ENCODE assay signal across 9 mouse cellular contexts in the genomic region with DNA sequence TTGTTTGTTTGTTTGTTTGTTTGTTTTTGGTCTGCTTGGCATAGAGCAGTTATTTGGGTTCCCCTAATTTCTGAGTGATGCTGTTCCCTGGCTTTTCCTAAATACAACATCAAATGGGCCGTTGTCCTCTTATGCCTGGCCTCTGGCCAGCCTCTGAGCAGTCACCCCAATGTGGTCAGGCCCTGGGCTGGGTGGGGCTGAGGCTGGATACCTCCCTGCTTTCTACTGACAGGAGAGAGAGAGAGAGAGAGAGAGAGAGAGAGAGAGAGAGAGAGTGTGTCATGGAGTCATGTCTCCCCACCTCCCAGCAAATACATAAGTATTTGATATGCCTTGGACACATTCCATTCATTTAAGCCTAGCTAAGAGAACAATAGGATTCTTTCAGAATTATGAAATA. TPM values are rescaled to one million over a fixed set of nuclear protein-coding genes. Genes with fewer than 3 reads are reported as not detected.
DNase-seq lines count a peak whose midpoint lies in the region; ATAC-seq and TF ChIP-seq lines count a peak whose summit lies in the region.
"Had no signal": no experiment of that assay in that cellular context is flagged by ENCODE, and none has a peak within 500 bp of the region (broad histone marks: within the 10 kb centered on the region; RNA-seq: fewer than 3 reads in every experiment).

No protein-coding gene starts in this region.

- H3K4me1 ChIP-seq in kidney, embryonic 14.5 days (ENCODE audit: control insufficient read depth, insufficient read depth, low read length): peaks cover 12% of the 10 kb centered on the region
- peaks cover 13% of the 10 kb centered on the region; the same call in 1 of the 2 replicates for H3K4me1 ChIP-seq in heart, postnatal 0 days (ENCODE audit: control insufficient read depth, insufficient read depth)
- H3K4me1 ChIP-seq in midbrain, postnatal 0 days (ENCODE audit: insufficient read depth, low read length): peaks cover 7% of the 10 kb centered on the region; the same call in 1 of the 2 replicates

- peak overlapping the region; percentile 55; the same call in 1 of the 2 replicates for H3K27ac ChIP-seq in kidney, embryonic 14.5 days (ENCODE audit: low read depth, low read length)
- H3K27ac ChIP-seq in heart, postnatal 0 days (ENCODE audit: low read depth): peak overlapping the region; percentile 91
- H3K27ac ChIP-seq in midbrain, postnatal 0 days (ENCODE audit: low read depth, low read length): no peak overlapping the region
- H3K27ac ChIP-seq in layer of hippocampus, adult 2 months: no peak overlapping the region

- TF ChIP-seq CTCF in heart, postnatal 0 days (IDR thresholded peaks at IDR 0.05; ENCODE audit: low read depth): no peak
- no peak for TF ChIP-seq CTCF in midbrain, postnatal 0 days (IDR thresholded peaks at IDR 0.05)
- no peak for TF ChIP-seq CTCF in layer of hippocampus, adult 2 months (conservative IDR thresholded peaks at IDR 0.05)

- no peak for DNase-seq in kidney, postnatal 25 days
- DNase-seq in Muller cell, postnatal 12 days (ENCODE audit: inconsistent ontology term): peak; percentile 91
- DNase-seq in heart, postnatal 0 days (ENCODE audit: low spot score): no peak
- DNase-seq in midbrain, postnatal 0 days (ENCODE audit: low spot score): no peak
- no peak for DNase-seq in right cerebral cortex, postnatal 25 days
- DNase-seq in layer of hippocampus, adult 2 months (ENCODE audit: low spot score in 2 of 2): no peak
- DNase-seq in urinary bladder, postnatal 25 days (ENCODE audit: low spot score): no peak

- no peak for ATAC-seq in kidney, embryonic 14.5 days (ENCODE audit: low FRiP score, low TSS enrichment)
- ATAC-seq in heart, postnatal 0 days (ENCODE audit: insufficient read depth, low read depth): no peak
- ATAC-seq in midbrain, postnatal 0 days (ENCODE audit: low FRiP score): no peak
- ATAC-seq: activated CD4-positive, CD25-positive, alpha-beta regulatory T cell, adult 4 months had no signal

- no peaks in the 10 kb centered on the region for H3K9me3 ChIP-seq in kidney, embryonic 14.5 days (ENCODE audit: control insufficient read depth, low read length)
- H3K9me3 ChIP-seq in heart, postnatal 0 days (replicated peaks; ENCODE audit: control insufficient read depth, low read length): no peaks in the 10 kb centered on the region
- H3K9me3 ChIP-seq in midbrain, postnatal 0 days (ENCODE audit: low read length): no peaks in the 10 kb centered on the region

- peak overlapping the region; percentile 79; the same call in 1 of the 2 replicates for H3K9ac ChIP-seq in kidney, embryonic 14.5 days (ENCODE audit: low read depth, low read length)
- 0 out of 2 replicates have a peak overlapping the region, but pooled peaks have one; percentile 23 for H3K9ac ChIP-seq in heart, postnatal 0 days (replicated peaks; ENCODE audit: low read depth, low read length)
- H3K9ac ChIP-seq in midbrain, postnatal 0 days (replicated peaks; ENCODE audit: low read length, poor library complexity, severe bottlenecking): no peak overlapping the region

- H3K27me3 ChIP-seq in kidney, embryonic 14.5 days (ENCODE audit: control insufficient read depth, insufficient read depth, low read length): no peaks in the 10 kb centered on the region
- H3K27me3 ChIP-seq in heart, postnatal 0 days (ENCODE audit: control insufficient read depth, insufficient read depth, low read length): no peaks in the 10 kb centered on the region
- no peaks in the 10 kb centered on the region for H3K27me3 ChIP-seq in midbrain, postnatal 0 days (ENCODE audit: insufficient read depth, low read length)

- TF ChIP-seq EP300 in heart, postnatal 0 days (IDR thresholded peaks at IDR 0.05; ENCODE audit: low read depth): no peak

- peaks cover 8% of the 10 kb centered on the region; the same call in 1 of the 2 replicates for H3K36me3 ChIP-seq in kidney, embryonic 14.5 days (ENCODE audit: control insufficient read depth, insufficient read depth, low read length)
- H3K36me3 ChIP-seq in heart, postnatal 0 days (replicated peaks; ENCODE audit: control insufficient read depth, insufficient read depth, low read length): peaks cover 10% of the 10 kb centered on the region
- no peaks in the 10 kb centered on the region for H3K36me3 ChIP-seq in midbrain, postnatal 0 days (ENCODE audit: insufficient read depth, low read length)

- WGBS in kidney, embryonic 14.5 days: 58% methylated on average over 1 of the region's 1 CpGs
- WGBS in heart, postnatal 0 days: 19% methylated on average over 1 of the region's 1 CpGs
- WGBS in midbrain, postnatal 0 days: 67% methylated on average over 1 of the region's 1 CpGs

- peak overlapping the region; percentile 67 for H3K4me3 ChIP-seq in kidney, embryonic 14.5 days (ENCODE audit: low read length)
- peak overlapping the region; percentile 63 for H3K4me3 ChIP-seq in heart, postnatal 0 days (ENCODE audit: low read depth, low read length)
- peak overlapping the region; percentile 53; the same call in 1 of the 2 replicates for H3K4me3 ChIP-seq in midbrain, postnatal 0 days (ENCODE audit: low read depth, low read length)
- no peak overlapping the region for H3K4me3 ChIP-seq in layer of hippocampus, adult 2 months

- peak overlapping the region; percentile 90 for H3K4me2 ChIP-seq in kidney, embryonic 14.5 days (replicated peaks; ENCODE audit: low read depth, low read length)
- H3K4me2 ChIP-seq in heart, postnatal 0 days (ENCODE audit: low read depth, low read length): peak overlapping the region; percentile 72
- peak overlapping the region; percentile 93 for H3K4me2 ChIP-seq in midbrain, postnatal 0 days (ENCODE audit: low read depth, low read length, poor library complexity, severe bottlenecking)

RNA-seq across cellular contexts. Expression of gene S100a10, which starts 1.7 kb away (rescaled TPM):
- polyA plus RNA-seq in kidney, embryonic 14.5 days (2014; fragmentation: Nextera tagmentation; extraction: Ambion mirVana): 407 and 546 TPM in 2 replicates
- 199 and 247 TPM in 2 replicates for total RNA-seq in heart, postnatal 0 days (2014; rRNA removed; ENCODE audit: low replicate concordance)
- 174 and 192 TPM in 2 replicates for polyA plus RNA-seq in heart, postnatal 0 days (2015; fragmentation: Nextera tagmentation; extraction: Ambion mirVana)
- 68.9 and 74.5 TPM in 2 replicates for total RNA-seq in midbrain, postnatal 0 days (2014; rRNA removed)
- 134 and 136 TPM in 2 replicates for polyA plus RNA-seq in midbrain, postnatal 0 days (2015; fragmentation: Nextera tagmentation; extraction: Ambion mirVana)
- total RNA-seq in layer of hippocampus, adult 2 months (2021): 10 to 100 TPM; 18.7 to 23.6 TPM

RNA-seq across cellular contexts. Expression of gene S100a11, which starts 36.3 kb away (rescaled TPM):
- polyA plus RNA-seq in kidney, embryonic 14.5 days (2014; fragmentation: Nextera tagmentation; extraction: Ambion mirVana): 1,151 and 1,469 TPM in 2 replicates
- 47.5 and 77.1 TPM in 2 replicates for total RNA-seq in heart, postnatal 0 days (2014; rRNA removed; ENCODE audit: low replicate concordance)
- polyA plus RNA-seq in heart, postnatal 0 days (2015; fragmentation: Nextera tagmentation; extraction: Ambion mirVana): 686 TPM in 2 replicates
- 10.3 and 11.0 TPM in 2 replicates for total RNA-seq in midbrain, postnatal 0 days (2014; rRNA removed)
- polyA plus RNA-seq in midbrain, postnatal 0 days (2015; fragmentation: Nextera tagmentation; extraction: Ambion mirVana): 183 and 200 TPM in 2 replicates
- total RNA-seq in layer of hippocampus, adult 2 months (2021): 1 to 10 TPM; 6.8 to 7.4 TPM

Comparison
In these comparisons a context has a peak if more than half of its experiments do, and no peak if none do; other contexts are left out.
1. H3K27ac ChIP-seq: peak in kidney, embryonic 14.5 days (single experiment) and heart, postnatal 0 days (single experiment); none in midbrain, postnatal 0 days (single experiment) and layer of hippocampus, adult 2 months (single experiment).
2. Peak in every context shown above with its lines, with median percentiles within 50 percentile points of each other: H3K4me2 ChIP-seq.